Comparison of ENCODE assay signal across 13 mouse cellular contexts in the genomic region with DNA sequence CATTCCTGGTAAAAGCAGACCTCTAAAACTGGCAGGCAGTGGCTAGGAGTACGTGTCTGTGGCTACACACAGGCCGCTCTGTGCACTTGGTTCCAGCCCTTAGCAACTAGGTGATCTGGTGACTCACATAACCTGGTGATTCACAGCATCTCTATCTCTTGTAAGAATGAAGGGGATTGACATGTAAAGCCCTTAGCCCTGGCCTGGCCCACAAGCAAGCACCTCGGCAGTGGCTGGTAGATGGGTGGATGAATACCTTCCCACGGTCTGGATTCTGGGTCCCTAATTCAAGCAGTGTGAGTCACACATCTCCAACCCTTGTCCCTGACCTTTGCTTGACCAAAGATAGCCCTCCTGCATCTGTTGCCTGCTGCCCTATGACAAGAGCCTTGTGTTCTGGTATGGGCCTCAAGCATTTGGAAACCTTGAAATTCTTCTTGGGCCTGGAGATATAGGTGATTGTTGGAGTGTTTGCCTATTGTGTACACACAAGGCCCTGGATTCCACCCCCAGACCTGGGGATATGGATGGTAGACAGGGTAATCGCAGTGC. TPM values are rescaled to one million over a fixed set of nuclear protein-coding genes. Genes with fewer than 3 reads are reported as not detected.
DNase-seq lines count a peak whose midpoint lies in the region; ATAC-seq and TF ChIP-seq lines count a peak whose summit lies in the region.
"Had no signal": no experiment of that assay in that cellular context is flagged by ENCODE, and none has a peak within 500 bp of the region (broad histone marks: within the 10 kb centered on the region; RNA-seq: fewer than 3 reads in every experiment).

No protein-coding gene starts in this region.

- H3K9me3 ChIP-seq in heart, embryonic 14.5 days (ENCODE audit: control insufficient read depth, low read length): no peaks in the 10 kb centered on the region
- no peaks in the 10 kb centered on the region for H3K9me3 ChIP-seq in midbrain, embryonic 13.5 days
- no peaks in the 10 kb centered on the region for H3K9me3 ChIP-seq in midbrain, postnatal 0 days (ENCODE audit: low read length)
- no peaks in the 10 kb centered on the region for H3K9me3 ChIP-seq in stomach, embryonic 16.5 days (replicated peaks; ENCODE audit: control insufficient read depth, low read length)
- no peaks in the 10 kb centered on the region for H3K9me3 ChIP-seq in liver, embryonic 12.5 days (replicated peaks)
- H3K9me3 ChIP-seq: forebrain, embryonic 13.5 days had no signal

- no peak for ATAC-seq in heart, embryonic 14.5 days (ENCODE audit: insufficient number of reproducible peaks, insufficient read depth, low FRiP score, low read depth)
- ATAC-seq in midbrain, embryonic 13.5 days: no peak
- ATAC-seq in midbrain, postnatal 0 days (ENCODE audit: low FRiP score): no peak
- ATAC-seq in stomach, embryonic 16.5 days (ENCODE audit: insufficient read depth, low FRiP score): no peak
- ATAC-seq in liver, embryonic 12.5 days: no peak
- ATAC-seq: forebrain, embryonic 13.5 days had no signal

- no peak for TF ChIP-seq CTCF in midbrain, postnatal 0 days (IDR thresholded peaks at IDR 0.05)

- H3K27me3 ChIP-seq in heart, embryonic 14.5 days (ENCODE audit: control insufficient read depth, insufficient read depth, low read length): no peaks in the 10 kb centered on the region
- H3K27me3 ChIP-seq in midbrain, embryonic 13.5 days: no peaks in the 10 kb centered on the region
- H3K27me3 ChIP-seq in midbrain, postnatal 0 days (ENCODE audit: insufficient read depth, low read length): no peaks in the 10 kb centered on the region
- H3K27me3 ChIP-seq in stomach, embryonic 16.5 days (ENCODE audit: control insufficient read depth, insufficient read depth, low read length): no peaks in the 10 kb centered on the region
- H3K27me3 ChIP-seq in liver, embryonic 12.5 days (replicated peaks): no peaks in the 10 kb centered on the region
- H3K27me3 ChIP-seq: forebrain, embryonic 13.5 days had no signal

- peaks cover 42 to 51% of the 10 kb centered on the region in 2 experiments for H3K4me1 ChIP-seq in heart, embryonic 14.5 days (ENCODE audit: control insufficient read depth in 2 of 2, insufficient read depth in 2 of 2, low read length in 2 of 2)
- H3K4me1 ChIP-seq in midbrain, embryonic 13.5 days (replicated peaks): peaks cover 61% of the 10 kb centered on the region
- peaks cover 24% of the 10 kb centered on the region for H3K4me1 ChIP-seq in midbrain, postnatal 0 days (ENCODE audit: insufficient read depth, low read length)
- H3K4me1 ChIP-seq in stomach, embryonic 16.5 days (ENCODE audit: control insufficient read depth, insufficient read depth, low read length): peaks cover 25% of the 10 kb centered on the region
- peaks cover 34% of the 10 kb centered on the region for H3K4me1 ChIP-seq in liver, embryonic 12.5 days

- no peak overlapping the region for H3K4me2 ChIP-seq in heart, embryonic 14.5 days (ENCODE audit: low read length)
- no peak overlapping the region for H3K4me2 ChIP-seq in midbrain, embryonic 13.5 days (replicated peaks)
- no peak overlapping the region for H3K4me2 ChIP-seq in midbrain, postnatal 0 days (ENCODE audit: low read depth, low read length, poor library complexity, severe bottlenecking)
- no peak overlapping the region for H3K4me2 ChIP-seq in stomach, embryonic 16.5 days (ENCODE audit: low read depth, low read length)
- no peak overlapping the region for H3K4me2 ChIP-seq in liver, embryonic 12.5 days
- H3K4me2 ChIP-seq: forebrain, embryonic 13.5 days had no signal

- WGBS in heart, embryonic 14.5 days: 55% methylated on average over 5 of the region's 5 CpGs
- 93% methylated on average over 5 of the region's 5 CpGs for WGBS in midbrain, embryonic 13.5 days
- WGBS in midbrain, postnatal 0 days: 91% methylated on average over 5 of the region's 5 CpGs
- WGBS in stomach, embryonic 16.5 days: 87% methylated on average over 5 of the region's 5 CpGs
- WGBS in liver, embryonic 12.5 days (ENCODE audit: insufficient replicate concordance): 88% methylated on average over 5 of the region's 5 CpGs

- no peak overlapping the region for H3K4me3 ChIP-seq in heart, embryonic 14.5 days (ENCODE audit: control insufficient read depth in 1 of 2, insufficient read depth in 1 of 2, low read depth in 1 of 2, low read length in 2 of 2)
- H3K4me3 ChIP-seq in midbrain, embryonic 13.5 days (replicated peaks): no peak overlapping the region
- no peak overlapping the region for H3K4me3 ChIP-seq in midbrain, postnatal 0 days (ENCODE audit: low read depth, low read length)
- no peak overlapping the region for H3K4me3 ChIP-seq in stomach, embryonic 16.5 days (replicated peaks; ENCODE audit: low read length)
- H3K4me3 ChIP-seq in liver, embryonic 12.5 days: no peak overlapping the region
- H3K4me3 ChIP-seq: forebrain, embryonic 13.5 days had no signal

- H3K9ac ChIP-seq in heart, embryonic 14.5 days (ENCODE audit: low read length): peak overlapping the region; percentile 39; the same call in 1 of the 2 replicates
- no peak overlapping the region for H3K9ac ChIP-seq in midbrain, embryonic 13.5 days (replicated peaks)
- no peak overlapping the region for H3K9ac ChIP-seq in midbrain, postnatal 0 days (replicated peaks; ENCODE audit: low read length, poor library complexity, severe bottlenecking)
- no peak overlapping the region for H3K9ac ChIP-seq in stomach, embryonic 16.5 days (ENCODE audit: low read length)
- no peak overlapping the region for H3K9ac ChIP-seq in liver, embryonic 12.5 days

- intact Hi-C loops in heart, postnatal 14 days (cut with DNase I): no loop called here

- DNase-seq in adrenal gland, adult 2 months: peak; percentile 72
- DNase-seq in adrenal gland, postnatal 25 days: no peak
- DNase-seq in heart, postnatal 14 days: no peak
- no peak for DNase-seq in midbrain, postnatal 0 days (ENCODE audit: low spot score)
- DNase-seq: cerebellum, adult 9-10 months; gastrocnemius, postnatal 10 days; lung, adult 2 months; thymus, adult 2 months had no signal

- peak overlapping the region; percentile 39 to 55; a peak in 3 of 4 replicates for H3K27ac ChIP-seq in heart, embryonic 14.5 days (replicated peaks in 1 of 2; ENCODE audit: control insufficient read depth in 1 of 2, insufficient read depth in 1 of 2, low read depth in 2 of 2, low read length in 2 of 2)
- 0 out of 2 replicates have a peak overlapping the region, but pooled peaks have one; percentile 30 for H3K27ac ChIP-seq in midbrain, embryonic 13.5 days
- no peak overlapping the region for H3K27ac ChIP-seq in midbrain, postnatal 0 days (ENCODE audit: low read depth, low read length)
- peak overlapping the region; percentile 32 for H3K27ac ChIP-seq in stomach, embryonic 16.5 days (ENCODE audit: low read length)
- no peak overlapping the region for H3K27ac ChIP-seq in liver, embryonic 12.5 days

- H3K36me3 ChIP-seq in heart, embryonic 14.5 days (ENCODE audit: control insufficient read depth, insufficient read depth, low read length): peaks cover 86% of the 10 kb centered on the region
- H3K36me3 ChIP-seq in midbrain, embryonic 13.5 days: peaks cover 46% of the 10 kb centered on the region
- H3K36me3 ChIP-seq in midbrain, postnatal 0 days (ENCODE audit: insufficient read depth, low read length): peaks cover 15% of the 10 kb centered on the region
- H3K36me3 ChIP-seq in stomach, embryonic 16.5 days (ENCODE audit: control insufficient read depth, insufficient read depth, low read length): peaks cover 2% of the 10 kb centered on the region; the same call in 1 of the 2 replicates
- H3K36me3 ChIP-seq in liver, embryonic 12.5 days: peaks cover 42% of the 10 kb centered on the region

RNA-seq across cellular contexts. Expression of gene Wasf2, which starts 59.4 kb away (rescaled TPM):
- 100 to 1,000 TPM in 1 of 2 experiments, 10 to 100 TPM in 1; 99.4 to 130 TPM for total RNA-seq in adrenal gland, adult 2 months (2021)
- 43.2 and 57.0 TPM in 2 replicates for polyA plus RNA-seq in adrenal gland, adult 2 months (2012; rRNA removed)
- total RNA-seq in adrenal gland, postnatal 25 days (2021): 107 and 137 TPM in 2 replicates
- polyA plus RNA-seq in heart, embryonic 14.5 days (2014; fragmentation: Nextera tagmentation; extraction: Ambion mirVana): 50.7 and 68.6 TPM in 2 replicates
- 100 to 1,000 TPM; 133 to 135 TPM for total RNA-seq in heart, postnatal 14 days (2021)
- polyA plus RNA-seq in midbrain, embryonic 13.5 days (2015; fragmentation: Nextera tagmentation; extraction: Ambion mirVana): 28.8 and 34.2 TPM in 2 replicates
- 18.3 and 19.6 TPM in 2 replicates for total RNA-seq in midbrain, postnatal 0 days (2014; rRNA removed)
- 19.1 and 26.0 TPM in 2 replicates for polyA plus RNA-seq in midbrain, postnatal 0 days (2015; fragmentation: Nextera tagmentation; extraction: Ambion mirVana)
- 84.3 and 98.6 TPM in 2 replicates for polyA plus RNA-seq in stomach, embryonic 16.5 days (2015; fragmentation: Nextera tagmentation; extraction: Ambion mirVana)
- 35.9 and 42.2 TPM in 2 replicates for polyA plus RNA-seq in liver, embryonic 12.5 days (2016; fragmentation: Nextera tagmentation; extraction: Ambion mirVana)

RNA-seq across cellular contexts. Expression of gene Ahdc1, which starts 59.8 kb away (rescaled TPM):
- 10 to 100 TPM; 64.3 to 88.3 TPM for total RNA-seq in adrenal gland, adult 2 months (2021)
- polyA plus RNA-seq in adrenal gland, adult 2 months (2012; rRNA removed): 78.1 and 88.7 TPM in 2 replicates
- 91.4 and 96.4 TPM in 2 replicates for total RNA-seq in adrenal gland, postnatal 25 days (2021)
- 7.1 and 9.0 TPM in 2 replicates for polyA plus RNA-seq in heart, embryonic 14.5 days (2014; fragmentation: Nextera tagmentation; extraction: Ambion mirVana)
- total RNA-seq in heart, postnatal 14 days (2021): 10 to 100 TPM; 55.2 to 59.1 TPM
- 10.4 and 12.6 TPM in 2 replicates for polyA plus RNA-seq in midbrain, embryonic 13.5 days (2015; fragmentation: Nextera tagmentation; extraction: Ambion mirVana)
- 105 and 115 TPM in 2 replicates for total RNA-seq in midbrain, postnatal 0 days (2014; rRNA removed)
- 9.2 and 11.0 TPM in 2 replicates for polyA plus RNA-seq in midbrain, postnatal 0 days (2015; fragmentation: Nextera tagmentation; extraction: Ambion mirVana)
- 4.9 and 7.1 TPM in 2 replicates for polyA plus RNA-seq in stomach, embryonic 16.5 days (2015; fragmentation: Nextera tagmentation; extraction: Ambion mirVana)
- polyA plus RNA-seq in liver, embryonic 12.5 days (2016; fragmentation: Nextera tagmentation; extraction: Ambion mirVana): 2.9 and 3.2 TPM in 2 replicates

Comparison
In these comparisons a context has a peak if more than half of its experiments do, and no peak if none do; other contexts are left out.
1. H3K27ac ChIP-seq: peak in heart, embryonic 14.5 days (2 of 2), midbrain, embryonic 13.5 days (single experiment) and stomach, embryonic 16.5 days (single experiment); none in midbrain, postnatal 0 days (single experiment) and liver, embryonic 12.5 days (single experiment).